Mouse (Mus musculus): Measurements from ENCODE around the gene Sdha. TPM values are rescaled to one million over a fixed set of nuclear protein-coding genes. Genes with fewer than 3 reads are reported as not detected.
A peak's percentile ranks its signal among the peaks of the same experiment; 100 is the strongest.

The Sdha gene
- polyA plus RNA-seq (2014; fragmentation: Nextera tagmentation; extraction: Ambion mirVana) = 228 and 255 TPM in 2 replicates

- H3K36me3 ChIP-seq (ENCODE audit: control insufficient read depth, insufficient read depth, low read length) = no peaks in the 10 kb centered on the region
- WGBS = 2% methylated on average over 57 of the region's 57 CpGs
- DNase-seq (ENCODE audit: low spot score) (peak; percentile 99), ATAC-seq (ENCODE audit: insufficient read depth, low FRiP score, low TSS enrichment) (peak; percentile 97)
- H3K4me3 ChIP-seq (ENCODE audit: low read depth, low read length) = peak within 1 kb of the TSS; percentile 81
- peak within 1 kb of the TSS; percentile 78 for H3K9ac ChIP-seq (ENCODE audit: low read length)
- no peaks in the 10 kb centered on the region for H3K27me3 ChIP-seq (ENCODE audit: control insufficient read depth, insufficient read depth, low read length)
- H3K27ac ChIP-seq (ENCODE audit: low read depth, low read length) = 0 out of 2 replicates have a peak within 1 kb of the TSS, but pooled peaks have one; percentile 20
- peaks cover 9% of the 10 kb centered on the region; the same call in 1 of the 2 replicates for H3K4me1 ChIP-seq (ENCODE audit: control insufficient read depth, insufficient read depth, low read length)
- peak within 1 kb of the TSS; percentile 77 for H3K4me2 ChIP-seq (ENCODE audit: low read depth)
- no peaks in the 10 kb centered on the region for H3K9me3 ChIP-seq (ENCODE audit: control insufficient read depth, low read length)
Measured at GRCm38 (mm10) chr13:74349566-74350434, at the start of gene Sdha, which contains the start of gene Ccdc127. Gene Sdha, minus strand, starts transcription at chr13:74350280. Gene Ccdc127, plus strand, starts transcription at chr13:74350309.

- DNase-seq (ENCODE audit: low spot score) (peak; percentile 14), ATAC-seq (ENCODE audit: insufficient read depth, low FRiP score, low TSS enrichment) (no peak)
- H3K4me1 ChIP-seq (ENCODE audit: control insufficient read depth, insufficient read depth, low read length) = no peaks in the 10 kb centered on the region
Measured at GRCm38 (mm10) chr13:74399298-74399839, 49.3 kb upstream of the Sdha start, which contains the start of gene Ftl1-ps1. Gene Ftl1-ps1, plus strand, starts transcription at chr13:74399694.

GRCm38 (mm10) chr13:74391156-74391555 is 41.1 kb upstream of the Sdha start:
- Histone ChIP-seq H3K27me3 (ENCODE audit: control insufficient read depth, insufficient read depth, low read length) (no peaks in the 10 kb centered on the region), H3K36me3 (ENCODE audit: control insufficient read depth, insufficient read depth, low read length) (no peaks in the 10 kb centered on the region), H3K27ac (ENCODE audit: low read depth, low read length) (no peak overlapping the region), H3K9ac (ENCODE audit: low read length) (no peak overlapping the region), H3K9me3 (ENCODE audit: control insufficient read depth, low read length) (no peaks in the 10 kb centered on the region), H3K4me1 (ENCODE audit: control insufficient read depth, insufficient read depth, low read length) (no peaks in the 10 kb centered on the region), H3K4me2 (ENCODE audit: low read depth) (no peak overlapping the region), H3K4me3 (ENCODE audit: low read depth, low read length) (no peak overlapping the region)
- ATAC-seq (ENCODE audit: insufficient read depth, low FRiP score, low TSS enrichment) (peak; percentile 41; the same call in 1 of the 2 replicates), DNase-seq (ENCODE audit: low spot score) (no peak)
- 75% methylated on average over 2 of the region's 2 CpGs for WGBS

More at GRCm38 (mm10) chr13:74399298-74399839, 49.3 kb upstream of the Sdha start, which contains the start of gene Ftl1-ps1:
- no peak within 1 kb of the TSS for H3K4me2 ChIP-seq (ENCODE audit: low read depth)
- no peaks in the 10 kb centered on the region for H3K9me3 ChIP-seq (ENCODE audit: control insufficient read depth, low read length)
- H3K27ac ChIP-seq (ENCODE audit: low read depth, low read length) = no peak within 1 kb of the TSS
- no peaks in the 10 kb centered on the region for H3K27me3 ChIP-seq (ENCODE audit: control insufficient read depth, insufficient read depth, low read length)
- WGBS = 10% methylated on average over 11 of the region's 11 CpGs
- H3K9ac ChIP-seq (ENCODE audit: low read length) = no peak within 1 kb of the TSS
- no peaks in the 10 kb centered on the region for H3K36me3 ChIP-seq (ENCODE audit: control insufficient read depth, insufficient read depth, low read length)
- no peak within 1 kb of the TSS for H3K4me3 ChIP-seq (ENCODE audit: low read depth, low read length)

- peak within 1 kb of the TSS; percentile 42 for H3K4me3 ChIP-seq (ENCODE audit: low read depth, low read length)
- peak within 1 kb of the TSS; percentile 27; the same call in 1 of the 2 replicates for H3K9ac ChIP-seq (ENCODE audit: low read length)
- no peaks in the 10 kb centered on the region for H3K4me1 ChIP-seq (ENCODE audit: control insufficient read depth, insufficient read depth, low read length)
- H3K4me2 ChIP-seq (ENCODE audit: low read depth) = peak within 1 kb of the TSS; percentile 46
- H3K27ac ChIP-seq (ENCODE audit: low read depth, low read length) = no peak within 1 kb of the TSS
- no peaks in the 10 kb centered on the region for H3K36me3 ChIP-seq (ENCODE audit: control insufficient read depth, insufficient read depth, low read length)
- no peaks in the 10 kb centered on the region for H3K27me3 ChIP-seq (ENCODE audit: control insufficient read depth, insufficient read depth, low read length)
- whole genome bisulfite sequencing = 1% methylated on average over 14 of the region's 14 CpGs
- DNase-seq (ENCODE audit: low spot score) (peak; percentile 64), ATAC-seq (ENCODE audit: insufficient read depth, low FRiP score, low TSS enrichment) (peak; percentile 87)
- no peaks in the 10 kb centered on the region for H3K9me3 ChIP-seq (ENCODE audit: control insufficient read depth, low read length)
Measured at GRCm38 (mm10) chr13:74390371-74390990, 40.4 kb upstream of the Sdha start, which contains the start of gene Zfp72. Gene Zfp72, minus strand, starts transcription at chr13:74390836.

- no peak overlapping the region for H3K9ac ChIP-seq (ENCODE audit: low read length)
- H3K27me3 ChIP-seq (ENCODE audit: control insufficient read depth, insufficient read depth, low read length) = no peaks in the 10 kb centered on the region
- no peaks in the 10 kb centered on the region for H3K4me1 ChIP-seq (ENCODE audit: control insufficient read depth, insufficient read depth, low read length)
- H3K9me3 ChIP-seq (ENCODE audit: control insufficient read depth, low read length) = no peaks in the 10 kb centered on the region
- DNase-seq (ENCODE audit: low spot score) = no peak
- H3K27ac ChIP-seq (ENCODE audit: low read depth, low read length) = no peak overlapping the region
- no peak for ATAC-seq (ENCODE audit: insufficient read depth, low FRiP score, low TSS enrichment)
- no peaks in the 10 kb centered on the region for H3K36me3 ChIP-seq (ENCODE audit: control insufficient read depth, insufficient read depth, low read length)
- no peak overlapping the region; the same call in 1 of the 2 replicates for H3K4me3 ChIP-seq (ENCODE audit: low read depth, low read length)
- 70% methylated on average over 6 of the region's 6 CpGs for WGBS
- H3K4me2 ChIP-seq (ENCODE audit: low read depth) = peak overlapping the region; percentile 46
Measured at GRCm38 (mm10) chr13:74389730-74390129, 39.6 kb upstream of the Sdha start.

- DNase-seq (ENCODE audit: low spot score) (no peak), ATAC-seq (ENCODE audit: insufficient read depth, low FRiP score, low TSS enrichment) (no peak)
Measured at GRCm38 (mm10) chr13:74382289-74382688, 32.2 kb upstream of the Sdha start.

GRCm38 (mm10) chr13:74381533-74382276 is 31.6 kb upstream of the Sdha start:
- WGBS = 54% methylated on average over 10 of the region's 10 CpGs
- ATAC-seq (ENCODE audit: insufficient read depth, low FRiP score, low TSS enrichment) (no peak), DNase-seq (ENCODE audit: low spot score) (no peak)
- Histone ChIP-seq H3K27me3 (ENCODE audit: control insufficient read depth, insufficient read depth, low read length) (no peaks in the 10 kb centered on the region), H3K36me3 (ENCODE audit: control insufficient read depth, insufficient read depth, low read length) (no peaks in the 10 kb centered on the region), H3K4me1 (ENCODE audit: control insufficient read depth, insufficient read depth, low read length) (no peaks in the 10 kb centered on the region), H3K4me2 (ENCODE audit: low read depth) (no peak overlapping the region), H3K27ac (ENCODE audit: low read depth, low read length) (no peak overlapping the region), H3K9ac (ENCODE audit: low read length) (no peak overlapping the region), H3K9me3 (ENCODE audit: control insufficient read depth, low read length) (no peaks in the 10 kb centered on the region), H3K4me3 (ENCODE audit: low read depth, low read length) (no peak overlapping the region)

More at GRCm38 (mm10) chr13:74382289-74382688, 32.2 kb upstream of the Sdha start:
- Histone ChIP-seq H3K4me1 (ENCODE audit: control insufficient read depth, insufficient read depth, low read length) (no peaks in the 10 kb centered on the region), H3K9me3 (ENCODE audit: control insufficient read depth, low read length) (no peaks in the 10 kb centered on the region), H3K27ac (ENCODE audit: low read depth, low read length) (no peak overlapping the region), H3K27me3 (ENCODE audit: control insufficient read depth, insufficient read depth, low read length) (no peaks in the 10 kb centered on the region), H3K9ac (ENCODE audit: low read length) (no peak overlapping the region), H3K4me2 (ENCODE audit: low read depth) (no peak overlapping the region), H3K36me3 (ENCODE audit: control insufficient read depth, insufficient read depth, low read length) (no peaks in the 10 kb centered on the region), H3K4me3 (ENCODE audit: low read depth, low read length) (no peak overlapping the region)
- WGBS = 25% methylated on average over 3 of the region's 3 CpGs

GRCm38 (mm10) chr13:74363859-74364235 is 13.8 kb upstream of the Sdha start, which contains the start of gene Lrrc14b:
Gene Lrrc14b, minus strand, starts transcription at chr13:74364005.
- DNase-seq (ENCODE audit: low spot score) = no peak
- Histone ChIP-seq H3K9me3 (ENCODE audit: control insufficient read depth, low read length) (no peaks in the 10 kb centered on the region), H3K36me3 (ENCODE audit: control insufficient read depth, insufficient read depth, low read length) (peaks cover 3% of the 10 kb centered on the region; the same call in 1 of the 2 replicates), H3K4me1 (ENCODE audit: control insufficient read depth, insufficient read depth, low read length) (no peaks in the 10 kb centered on the region), H3K27ac (ENCODE audit: low read depth, low read length) (no peak within 1 kb of the TSS), H3K27me3 (ENCODE audit: control insufficient read depth, insufficient read depth, low read length) (no peaks in the 10 kb centered on the region), H3K4me2 (ENCODE audit: low read depth) (no peak within 1 kb of the TSS), H3K4me3 (ENCODE audit: low read depth, low read length) (no peak within 1 kb of the TSS), H3K9ac (ENCODE audit: low read length) (no peak within 1 kb of the TSS)
- no peak for ATAC-seq (ENCODE audit: insufficient read depth, low FRiP score, low TSS enrichment)
- WGBS = 89% methylated on average over 8 of the region's 8 CpGs
